Mouse (Mus musculus) MEL-GATA-1-ER (cell line): ENCODE data around the gene Erp29.

ENCODE experiments used
- DNase-seq: peaks from one replicate; pipeline ENCODE4 v3.0.0-alpha.2; 2012; ENCODE audit warnings: low read depth; ENCODE audit errors: extremely low read depth

Erp29 gene

GRCm38 (mm10) chr5:121450476-121450875 lies 1.8 kb downstream of the Erp29 start:
- DNase-seq, result no peak

- DNase-seq, result peak; percentile 74
Observed at GRCm38 (mm10) chr5:121449976-121450375, 2.3 kb downstream of the Erp29 start.

DNA sequence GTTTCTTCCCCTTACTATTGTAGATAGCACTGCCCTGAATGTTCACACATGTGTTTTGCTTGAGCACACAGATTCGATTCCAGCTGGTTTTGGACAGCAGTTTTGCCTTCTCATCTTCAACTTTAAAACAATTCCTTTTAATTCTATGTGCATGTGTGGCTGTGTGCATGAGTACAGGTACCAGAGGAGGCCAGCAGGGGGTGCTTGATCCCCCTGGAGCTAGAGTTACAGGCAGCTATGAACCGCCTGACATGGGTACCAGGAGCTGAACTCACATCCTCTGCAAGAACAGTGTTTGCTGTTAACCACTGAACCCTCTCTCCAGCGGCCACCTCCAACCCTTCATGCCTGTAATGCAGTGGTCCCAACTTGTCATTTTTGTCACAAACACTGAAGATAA lies 3.9 kb downstream of the Erp29 start:
- no peak for DNase-seq

DNA sequence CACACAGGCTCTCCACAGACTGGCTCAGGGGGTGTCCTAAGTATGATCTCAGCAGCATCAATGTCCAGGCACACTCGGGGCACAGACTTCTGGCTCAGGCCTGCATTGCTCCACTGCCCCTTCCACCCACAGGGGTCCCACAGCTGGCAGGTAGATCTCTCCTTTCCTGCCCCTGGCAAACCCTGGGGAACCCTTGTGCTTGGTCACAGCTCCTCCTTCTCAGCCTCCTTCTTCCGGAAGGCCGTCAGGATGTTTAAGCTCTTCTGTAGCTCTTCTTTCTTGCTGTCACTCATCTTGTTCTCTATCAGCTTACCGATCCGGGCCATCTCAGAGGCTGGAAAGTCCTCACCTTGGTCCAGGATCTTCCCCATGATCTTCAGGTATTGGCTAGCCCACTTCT lies 7.4 kb downstream of the Erp29 start:
- no peak for DNase-seq

GRCm38 (mm10) chr5:121443548-121443947 lies 8.8 kb downstream of the Erp29 start:
- DNase-seq, result peak; percentile 61

- no peak for DNase-seq
Observed at GRCm38 (mm10) chr5:121438756-121439155, 13.6 kb downstream of the Erp29 start.

DNA sequence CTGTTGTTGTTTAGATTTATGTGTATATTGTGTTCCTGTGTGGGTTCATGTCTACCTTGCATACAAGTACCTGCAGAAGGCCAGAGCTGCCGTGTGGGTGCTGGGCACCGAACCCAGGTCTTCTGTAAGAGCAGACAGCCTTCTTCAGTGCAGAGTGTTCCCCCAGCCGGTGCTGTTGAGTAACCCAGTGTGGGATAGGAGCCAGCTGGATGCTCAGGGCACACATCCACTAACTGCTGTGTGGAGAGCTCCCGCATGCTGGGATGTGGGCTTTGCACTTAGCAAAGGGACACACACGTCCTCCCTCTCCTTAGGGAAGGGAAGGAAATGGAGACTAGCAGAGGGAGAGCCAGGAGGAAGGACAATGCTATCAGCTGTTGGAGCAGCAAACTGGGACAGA lies 14.2 kb downstream of the Erp29 start:
- DNase-seq, result no peak

DNA sequence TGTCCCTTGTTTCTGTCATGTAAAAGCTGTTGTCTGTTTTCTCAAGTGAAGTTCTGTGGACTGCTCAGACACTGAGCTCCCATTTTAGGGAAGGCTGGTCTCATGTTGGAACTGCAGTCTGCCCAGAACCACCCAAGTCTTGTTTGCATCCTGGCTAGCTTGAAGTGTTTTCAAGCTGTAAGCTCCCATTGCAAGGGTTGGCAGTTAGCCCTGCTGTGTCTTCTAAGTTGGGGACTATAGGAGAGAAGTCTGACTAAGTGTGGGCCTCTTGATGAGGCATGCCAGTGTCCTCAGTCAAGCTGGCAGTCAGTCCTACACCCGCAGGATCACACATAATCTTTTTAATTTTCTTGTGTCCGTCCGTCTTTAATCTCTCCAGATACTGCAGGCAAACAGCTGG lies 23.4 kb downstream of the Erp29 start:
- DNase-seq, result no peak

DNA sequence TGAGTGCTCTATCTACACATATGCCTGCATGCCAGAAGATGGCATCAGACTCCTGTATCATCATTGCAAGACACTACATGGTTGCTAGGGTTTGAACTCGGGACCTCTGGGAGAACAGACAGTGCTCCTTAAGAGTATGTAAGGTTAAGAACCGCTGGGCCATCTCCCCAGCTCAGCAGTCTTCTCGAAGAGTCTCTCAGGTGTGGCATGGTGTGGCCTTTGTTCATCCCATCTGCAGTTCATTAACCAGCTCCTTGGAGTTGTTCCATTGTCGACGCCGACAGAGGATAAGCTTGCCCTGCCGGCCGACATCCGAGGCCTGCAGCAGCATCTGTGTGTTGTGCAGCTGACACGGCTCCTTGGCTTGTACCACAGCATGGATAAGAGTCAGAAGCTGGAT lies 29.0 kb downstream of the Erp29 start:
- no peak for DNase-seq

DNA sequence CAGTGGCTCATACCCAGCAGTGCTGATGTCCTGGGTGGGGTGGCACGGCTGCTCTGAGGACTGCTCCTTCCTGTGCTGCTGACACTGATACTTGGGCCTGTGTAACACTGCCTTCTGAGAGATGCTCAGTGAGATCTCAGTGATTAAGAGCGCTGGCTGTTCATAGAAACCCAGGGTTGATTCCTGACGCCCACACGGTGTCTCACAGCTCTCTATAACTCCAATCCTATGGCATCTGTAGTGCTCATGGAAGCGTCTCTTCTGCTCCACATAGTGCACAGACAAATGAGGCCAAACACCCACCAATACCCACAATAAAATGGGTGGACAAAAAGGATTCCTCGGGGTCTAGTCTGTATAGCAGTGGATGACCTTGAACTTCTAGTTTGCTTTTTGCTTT lies 29.5 kb downstream of the Erp29 start:
- no peak for DNase-seq

- no peak for DNase-seq
Observed at GRCm38 (mm10) chr5:121420721-121421120, 31.6 kb downstream of the Erp29 start.

GRCm38 (mm10) chr5:121410975-121411374 lies 41.3 kb downstream of the Erp29 start:
- no peak for DNase-seq

GRCm38 (mm10) chr5:121407856-121408255 lies 44.5 kb downstream of the Erp29 start:
- DNase-seq, result no peak

DNA sequence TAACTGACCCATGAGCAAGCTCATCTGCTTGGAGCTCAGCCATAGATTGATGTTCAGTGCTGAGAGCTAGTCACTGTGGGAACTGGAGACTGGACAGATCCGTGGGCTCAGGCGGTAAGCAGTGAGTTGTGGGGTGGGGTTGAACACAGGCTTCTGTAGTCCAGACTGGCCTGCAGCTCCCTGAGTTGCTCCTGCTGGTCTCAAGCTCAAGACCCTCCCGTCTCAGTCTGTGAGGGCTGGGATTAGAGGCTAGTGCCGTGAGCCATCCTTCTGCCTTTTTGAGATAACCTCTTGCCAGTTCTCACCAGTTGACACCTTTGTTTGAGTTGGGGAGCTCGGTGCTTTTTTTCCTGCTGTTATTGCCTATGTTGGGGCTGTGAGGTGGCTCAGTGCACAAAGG lies 51.5 kb downstream of the Erp29 start:
- DNase-seq, result no peak

DNA sequence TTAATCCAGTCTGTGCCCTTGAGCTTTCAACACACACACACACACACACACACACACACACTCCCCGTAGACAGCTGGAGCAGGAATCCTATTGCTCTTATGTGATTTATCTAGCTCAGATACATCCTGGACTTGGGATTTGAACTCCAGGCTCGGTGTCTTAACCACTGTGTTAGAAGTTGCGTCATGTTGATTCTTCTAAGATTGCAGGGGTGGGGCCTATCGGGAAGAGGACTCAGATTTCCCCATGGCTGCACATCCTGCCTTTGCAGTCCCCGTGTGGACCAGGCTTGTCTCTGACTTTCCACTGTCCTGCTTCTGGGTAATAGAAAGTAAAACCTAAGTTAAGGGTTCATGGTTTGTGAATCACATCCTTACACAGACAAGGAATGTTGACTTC lies 52.2 kb downstream of the Erp29 start:
- no peak for DNase-seq

DNA sequence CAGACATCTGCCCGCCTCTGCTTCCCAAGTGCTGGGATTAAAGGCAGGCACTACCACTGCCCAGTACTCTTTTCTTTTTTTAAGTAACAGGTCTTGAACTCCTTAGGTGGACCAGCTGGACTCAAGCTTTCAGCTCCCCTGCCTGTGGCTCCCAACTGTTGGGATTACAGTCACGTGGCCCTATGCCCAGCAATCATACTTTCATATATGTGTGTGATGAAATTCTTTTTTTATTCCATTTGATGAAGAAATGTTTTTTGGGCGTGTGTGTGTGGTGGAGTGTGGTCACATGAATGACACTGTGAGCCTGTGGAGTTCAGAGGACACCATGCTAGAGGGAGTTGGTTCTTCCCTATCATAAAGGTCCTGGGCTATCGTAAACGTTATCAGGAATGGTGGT lies 52.8 kb downstream of the Erp29 start:
- no peak for DNase-seq

DNA sequence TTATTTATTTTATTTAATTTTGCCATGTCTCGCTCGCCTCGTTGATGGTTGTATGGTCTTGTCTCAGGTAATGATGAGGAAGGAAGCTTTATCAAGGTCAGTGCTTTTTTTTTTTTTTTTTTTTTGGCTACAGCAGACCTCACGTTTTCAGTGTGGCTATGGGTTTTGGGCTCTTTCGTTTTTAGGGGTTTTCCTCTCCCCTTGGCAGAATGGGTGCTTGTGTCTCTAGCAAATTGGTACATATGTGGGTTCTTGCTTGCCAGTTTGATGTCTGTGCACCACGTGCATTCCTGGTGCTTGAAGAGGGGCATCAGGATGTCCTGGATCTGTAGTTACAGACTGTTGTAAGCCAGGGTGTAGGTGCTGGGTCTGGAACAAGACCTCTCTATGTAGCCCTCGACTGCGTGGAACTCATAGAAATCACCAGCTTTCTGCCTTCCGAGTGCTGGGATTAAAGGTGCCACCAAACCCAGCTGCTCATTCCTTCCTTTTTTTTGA lies 53.3 kb downstream of the Erp29 start:
- DNase-seq, result no peak

GRCm38 (mm10) chr5:121398146-121398964 lies 54.0 kb downstream of the Erp29 start:
- DNase-seq, result no peak

- DNase-seq, result peak; percentile 87
Observed at GRCm38 (mm10) chr5:121397187-121398145, 54.8 kb downstream of the Erp29 start, which contains the start of gene Naa25. TSS of gene Naa25 (plus strand) at chr5:121397936.

GRCm38 (mm10) chr5:121395621-121396020 lies 56.7 kb downstream of the Erp29 start:
- no peak for DNase-seq

GRCm38 (mm10) chr5:121393402-121393801 lies 58.9 kb downstream of the Erp29 start:
- DNase-seq, result no peak
